Mouse (Mus musculus): ENCODE measurements around the gene Prr22.
A peak's percentile ranks its signal among the peaks of the same experiment; 100 is the strongest.

The Prr22 gene

GRCm38 (mm10) chr17:56761991-56762410, 8.0 kb upstream of the Prr22 start:
- DNase-seq, result peak; percentile 95 to 96

GRCm38 (mm10) chr17:56762769-56763731, 7.0 kb upstream of the Prr22 start:
- peak; percentile 60 to 69 for DNase-seq

- DNase-seq, result no peak
Observed at GRCm38 (mm10) chr17:56763741-56764250, 6.3 kb upstream of the Prr22 start.

DNA sequence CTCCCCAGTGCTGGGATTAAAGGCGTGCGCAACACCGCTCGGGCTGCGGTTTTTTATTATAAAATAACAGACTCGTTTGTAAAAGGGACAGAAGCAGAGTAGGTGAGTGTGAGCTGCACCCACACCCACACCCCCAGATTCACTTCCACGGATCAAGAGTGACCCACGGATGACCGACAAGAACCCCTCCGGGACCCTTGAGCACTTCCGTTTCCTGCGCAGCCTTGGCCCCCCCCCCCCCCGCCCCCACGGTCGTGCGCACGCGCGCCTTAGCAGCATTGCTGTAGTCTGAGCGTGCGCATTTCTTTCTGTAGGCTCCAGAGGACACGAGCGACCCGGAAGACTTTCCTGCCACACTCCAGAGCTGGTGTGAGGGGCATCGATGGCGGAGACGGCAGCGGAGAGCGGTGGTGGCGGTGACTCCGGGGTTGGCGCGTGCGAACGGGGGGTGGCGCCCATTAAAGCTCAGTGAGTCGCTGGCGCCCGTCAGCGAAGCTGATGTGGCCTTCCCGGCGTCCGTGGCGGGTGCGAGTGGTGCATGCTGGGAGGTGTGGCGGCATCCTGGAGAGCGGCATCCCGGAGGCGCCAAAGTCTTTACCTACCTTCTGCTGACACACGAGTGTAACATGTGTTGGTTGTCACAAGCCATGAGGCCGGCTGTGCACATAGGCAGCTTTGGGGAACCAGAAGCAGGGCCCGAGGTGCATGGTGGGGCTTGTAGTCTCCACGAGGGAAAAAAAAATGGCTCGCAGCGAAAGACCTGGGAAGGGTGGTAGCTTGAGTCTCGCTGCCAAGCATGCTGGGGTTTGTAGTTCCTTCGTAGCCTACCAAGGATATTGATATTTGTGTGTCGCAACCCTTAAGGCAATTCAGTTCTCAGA, 5.3 kb upstream of the Prr22 start, which contains the start of gene Dus3l:
Gene Dus3l, plus strand, starts transcription at position 284 of the 881 bp plus-strand sequence.
- DNase-seq, result peak; percentile 86 to 91

- no peak for DNase-seq
Observed at GRCm38 (mm10) chr17:56765431-56765830, 4.6 kb upstream of the Prr22 start.

DNA sequence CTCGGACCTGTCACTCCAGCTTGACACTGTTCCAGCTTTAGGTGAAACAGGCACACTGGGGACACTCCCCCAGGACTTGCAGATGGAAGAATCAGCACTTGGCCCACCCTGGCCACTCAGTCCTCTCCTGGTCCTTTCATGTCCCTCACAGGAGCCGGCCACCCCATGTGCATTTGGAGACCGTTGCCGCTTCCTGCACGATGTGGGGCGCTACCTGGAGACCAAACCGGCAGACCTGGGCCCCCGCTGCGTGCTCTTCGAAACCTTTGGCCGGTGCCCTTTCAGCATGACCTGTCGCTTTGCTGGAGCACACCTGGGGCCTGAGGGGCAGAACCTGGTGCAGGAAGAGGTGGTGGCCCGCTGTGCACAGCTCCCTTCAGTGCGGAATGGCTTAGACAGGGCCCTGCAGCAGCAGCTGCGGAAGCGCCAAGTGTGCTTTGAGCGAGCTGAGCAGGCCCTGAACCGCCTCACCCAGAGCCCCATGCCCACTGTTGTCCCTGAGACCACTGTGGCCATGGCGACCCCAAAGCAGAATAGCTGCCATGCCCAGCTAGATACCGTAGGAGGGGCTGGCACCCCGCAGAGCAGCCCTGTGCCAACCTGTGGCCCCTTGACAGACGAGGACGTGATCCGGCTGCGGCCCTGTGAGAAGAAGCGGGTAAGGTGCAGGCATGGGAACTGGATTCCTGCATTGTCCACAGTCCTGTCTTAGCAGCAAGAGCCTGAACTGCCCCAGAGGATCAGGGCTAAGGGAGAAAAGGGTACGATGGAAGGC, 3.2 kb upstream of the Prr22 start:
- no peak for DNase-seq

DNA sequence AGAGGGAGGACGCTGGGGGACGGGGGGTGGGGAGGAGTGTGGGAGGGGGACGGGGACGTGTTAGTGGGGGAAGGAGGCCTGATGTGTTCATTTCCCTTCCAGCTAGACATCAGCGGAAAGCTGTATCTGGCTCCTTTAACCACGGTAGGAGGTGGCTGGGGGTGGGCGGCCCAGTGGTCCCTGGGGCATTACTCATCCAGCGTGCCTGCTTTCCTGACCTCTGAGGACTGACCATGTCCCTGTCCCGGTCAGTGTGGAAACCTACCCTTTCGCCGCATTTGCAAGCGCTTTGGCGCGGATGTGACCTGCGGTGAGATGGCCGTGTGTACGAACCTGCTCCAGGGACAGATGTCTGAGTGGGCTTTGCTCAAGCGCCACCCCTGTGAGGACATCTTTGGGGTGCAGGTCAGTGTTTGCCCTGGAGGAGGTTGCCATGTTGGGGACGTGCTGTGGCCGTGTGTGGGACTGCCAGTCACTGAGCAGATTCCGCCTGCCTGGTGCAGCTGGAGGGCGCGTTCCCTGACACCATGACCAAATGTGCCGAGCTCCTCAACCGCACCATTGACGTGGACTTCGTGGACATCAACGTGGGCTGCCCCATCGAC, 2.4 kb upstream of the Prr22 start:
- no peak for DNase-seq

DNA sequence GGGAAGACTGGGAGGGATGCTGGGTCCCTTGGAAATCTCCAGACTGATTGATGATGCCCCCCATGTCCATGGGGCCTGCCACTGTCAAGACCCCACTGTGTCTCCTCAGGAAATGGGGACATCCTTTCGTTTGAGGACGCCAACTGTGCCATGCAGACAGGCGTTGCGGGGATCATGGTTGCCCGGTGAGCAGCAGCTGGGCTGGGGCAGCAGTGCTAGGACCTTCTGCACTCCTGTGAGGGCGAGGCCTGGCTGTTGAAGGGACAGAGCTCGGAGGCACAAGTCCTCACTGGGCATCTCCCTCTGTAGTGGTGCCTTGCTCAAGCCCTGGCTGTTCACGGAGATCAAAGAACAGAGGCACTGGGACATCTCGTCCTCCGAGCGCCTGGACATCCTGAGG, 1.1 kb upstream of the Prr22 start:
- DNase-seq, result no peak

DNA sequence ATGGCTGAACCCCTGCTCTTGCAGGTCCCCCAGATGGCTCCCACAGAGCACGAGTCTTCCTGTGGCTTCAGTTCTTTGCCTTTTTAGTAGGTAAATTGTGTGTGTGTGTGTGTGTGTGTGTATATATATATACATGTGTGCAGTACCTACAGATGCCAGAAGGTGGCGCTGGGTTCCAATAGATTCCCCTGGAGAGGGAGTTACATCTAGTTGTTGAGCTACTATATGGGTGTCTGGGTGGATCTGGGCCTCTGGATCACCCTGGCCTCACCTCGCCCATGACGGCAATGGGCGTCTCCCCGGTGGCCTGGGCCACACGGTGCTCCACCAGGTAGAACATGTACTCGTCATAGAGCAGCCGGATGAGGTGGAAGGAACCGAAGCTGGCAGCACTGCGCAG, 7.5 kb downstream of the Prr22 start:
- no peak for DNase-seq

DNA sequence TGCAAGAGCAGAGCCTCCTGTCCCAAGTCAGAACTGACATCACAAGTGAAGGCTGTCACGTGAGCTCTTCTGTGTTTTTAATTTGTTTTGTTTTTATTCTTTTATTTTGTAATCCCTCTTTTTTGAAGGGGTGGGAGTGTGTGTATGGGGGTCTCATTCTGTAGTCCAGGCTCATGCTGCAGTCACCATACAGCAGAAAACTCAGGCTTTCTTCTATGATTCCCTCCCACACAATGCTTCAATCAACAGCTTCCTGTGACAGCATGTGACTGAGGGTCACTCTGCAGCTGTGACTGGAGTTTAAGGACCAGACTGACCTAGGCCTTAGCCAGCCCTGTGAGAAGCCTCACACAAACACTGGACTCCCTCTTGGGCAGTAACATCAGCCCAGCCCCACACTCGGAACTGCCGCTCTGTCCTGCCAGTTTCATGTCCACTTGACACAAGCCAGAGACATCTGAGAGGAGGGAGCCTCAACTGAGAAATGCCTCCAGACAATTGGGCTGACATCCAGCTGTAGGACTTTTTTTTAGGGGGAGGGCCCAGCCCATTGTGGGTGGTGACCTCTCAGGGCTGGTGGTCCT, 8.8 kb downstream of the Prr22 start:
- peak; percentile 37 to 59 for DNase-seq

DNA sequence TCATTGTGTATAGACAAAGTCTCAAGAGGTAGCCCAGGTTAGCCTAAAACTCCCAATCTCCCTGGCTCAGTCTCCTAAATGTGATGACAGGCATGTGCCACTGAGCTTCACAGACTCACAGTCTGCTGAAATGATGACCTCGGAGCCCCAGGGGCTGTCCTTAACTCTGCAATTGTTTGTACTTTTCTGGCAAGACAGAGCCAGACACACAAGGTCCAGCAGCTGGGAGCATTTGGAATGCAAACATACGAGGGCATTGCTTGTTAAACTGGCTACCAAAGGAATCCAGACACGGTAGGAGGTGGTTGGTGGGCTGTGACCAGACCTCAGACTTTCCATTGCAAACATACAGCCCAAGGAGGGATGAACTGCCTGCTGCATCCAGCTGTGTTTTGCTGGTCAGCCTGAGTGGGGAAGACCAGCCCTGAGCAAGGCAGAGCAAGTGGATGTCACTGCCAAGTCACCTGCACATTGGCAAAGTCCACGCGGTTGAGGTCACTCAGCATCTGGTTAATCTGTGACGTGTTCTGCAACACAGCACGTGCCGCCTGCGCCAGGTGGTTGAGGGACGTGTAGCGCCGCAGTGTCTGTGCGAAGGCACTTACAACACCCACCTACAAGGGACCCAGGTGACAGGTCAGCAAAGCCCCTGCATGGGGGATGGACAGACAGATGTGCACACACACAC, 10.4 kb downstream of the Prr22 start:
- DNase-seq, result peak in 1 of 2 experiments; percentile 38

DNA sequence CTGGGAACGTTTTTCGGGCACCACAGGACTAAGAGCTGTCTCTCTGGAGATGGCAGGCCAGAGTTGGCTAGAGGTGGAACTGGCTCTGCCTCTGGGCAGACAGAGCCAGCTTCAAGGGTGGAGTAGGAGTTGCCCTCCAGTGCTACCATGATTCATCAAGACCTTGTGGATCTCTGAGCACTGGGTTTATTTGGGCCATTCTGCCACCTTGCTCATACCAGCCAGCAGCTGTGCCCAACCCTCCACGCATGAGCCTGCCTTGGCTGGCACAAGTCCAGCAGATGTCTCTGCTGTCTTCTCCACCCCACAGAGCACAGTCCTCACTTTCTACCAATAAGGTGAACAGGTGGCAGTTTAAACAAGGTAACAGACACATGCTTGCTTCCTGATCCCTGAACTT, 18.8 kb downstream of the Prr22 start:
- DNase-seq, result no peak

DNA sequence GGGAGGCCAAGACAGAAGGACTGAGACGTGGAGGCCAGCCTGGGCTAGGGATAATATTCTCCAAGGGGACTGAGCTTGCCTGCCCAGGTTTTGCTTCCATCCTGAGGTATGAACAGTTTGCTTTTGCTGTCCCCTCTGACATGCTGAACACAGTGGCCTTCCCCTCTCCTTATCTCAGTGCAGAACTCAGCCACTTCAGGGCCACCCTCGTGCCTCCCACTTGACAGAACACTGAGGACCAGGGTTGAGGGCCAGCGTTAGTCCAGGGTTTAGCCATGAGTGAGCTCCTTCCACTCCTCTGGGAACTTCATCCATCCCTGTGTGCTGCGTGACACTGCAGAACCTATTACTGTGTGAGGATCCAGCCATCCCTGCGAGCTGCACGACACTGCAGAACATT, 19.2 kb downstream of the Prr22 start:
- DNase-seq, result no peak

- DNase-seq, result no peak
Observed at GRCm38 (mm10) chr17:56792588-56792987, 22.5 kb downstream of the Prr22 start.

DNA sequence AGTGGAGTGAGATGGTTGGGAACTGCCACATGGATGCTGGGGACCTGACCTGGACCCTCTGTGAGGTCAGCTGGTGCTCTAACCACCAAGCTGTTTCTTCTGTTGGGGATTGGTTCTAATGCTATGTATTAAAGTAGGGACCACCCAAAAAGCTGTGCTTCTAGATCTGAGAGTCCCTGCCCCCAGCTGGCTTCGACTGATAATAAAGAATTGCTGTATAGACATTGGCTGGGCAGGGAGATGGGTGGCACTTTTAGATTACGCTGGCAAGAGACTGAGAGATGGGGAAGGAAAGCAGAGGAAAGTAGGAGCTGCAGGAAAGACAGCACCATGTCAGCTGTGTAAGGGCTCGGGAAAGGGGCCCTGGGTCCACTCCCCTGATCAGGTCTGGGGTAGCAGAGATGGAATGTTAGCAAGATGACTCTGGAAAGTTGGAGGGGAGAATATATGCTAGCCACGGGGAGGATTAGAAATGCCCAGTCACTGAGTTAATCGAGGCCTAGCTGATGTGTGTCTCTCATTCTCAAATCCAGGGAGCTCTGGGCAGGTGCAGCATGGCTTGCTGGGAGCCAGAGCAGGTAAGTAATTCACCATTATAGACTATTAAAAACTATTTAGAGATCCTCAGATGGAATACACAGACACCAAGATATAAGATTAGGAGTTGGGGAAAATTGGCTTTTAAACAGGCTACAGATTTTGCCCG, 23.7 kb downstream of the Prr22 start:
- no peak for DNase-seq

GRCm38 (mm10) chr17:56799276-56799675, 29.2 kb downstream of the Prr22 start:
- DNase-seq, result no peak

- DNase-seq, result no peak
Observed at GRCm38 (mm10) chr17:56802065-56802464, 32.0 kb downstream of the Prr22 start.

DNA sequence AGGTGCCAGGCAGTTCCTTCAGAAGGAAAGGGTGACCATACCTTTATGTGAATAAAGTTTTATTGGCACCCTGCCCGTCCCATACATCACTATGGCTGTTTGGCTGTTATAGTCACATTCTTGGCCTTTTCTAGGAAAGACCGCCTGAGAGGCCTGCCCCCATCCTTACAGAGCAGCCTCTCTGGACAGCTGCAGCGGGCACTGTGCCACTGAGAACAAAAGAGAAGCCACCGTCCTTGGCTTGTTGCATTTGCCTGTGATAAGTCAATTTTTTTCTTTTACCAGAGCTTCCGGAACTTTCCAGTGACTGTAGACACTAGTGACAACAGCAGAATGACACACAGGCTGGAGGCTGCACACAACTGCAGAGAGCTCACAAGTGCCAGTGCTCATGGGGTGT, 34.9 kb downstream of the Prr22 start:
- DNase-seq, result no peak

GRCm38 (mm10) chr17:56805784-56806183, 35.7 kb downstream of the Prr22 start:
- no peak for DNase-seq

- peak; percentile 85 to 86 for DNase-seq
Observed at GRCm38 (mm10) chr17:56808518-56808917, 38.5 kb downstream of the Prr22 start.
